Mouse (Mus musculus): ENCODE measurements around the gene Map1s. TPM values are rescaled to one million over a fixed set of nuclear protein-coding genes. Genes with fewer than 3 reads are reported as not detected.
A peak's percentile ranks its signal among the peaks of the same experiment; 100 is the strongest.

The Map1s gene
- polyA plus RNA-seq, 1 experiment = 62.2 TPM

GRCm38 (mm10) chr8:70934786-70935185 is 29.1 kb downstream of the Map1s start:
- DNase-seq (ENCODE audit: low read depth in 1 of 2, low spot score in 2 of 2) = no peak
- 73% methylated on average over 7 of the region's 7 CpGs for WGBS

DNA sequence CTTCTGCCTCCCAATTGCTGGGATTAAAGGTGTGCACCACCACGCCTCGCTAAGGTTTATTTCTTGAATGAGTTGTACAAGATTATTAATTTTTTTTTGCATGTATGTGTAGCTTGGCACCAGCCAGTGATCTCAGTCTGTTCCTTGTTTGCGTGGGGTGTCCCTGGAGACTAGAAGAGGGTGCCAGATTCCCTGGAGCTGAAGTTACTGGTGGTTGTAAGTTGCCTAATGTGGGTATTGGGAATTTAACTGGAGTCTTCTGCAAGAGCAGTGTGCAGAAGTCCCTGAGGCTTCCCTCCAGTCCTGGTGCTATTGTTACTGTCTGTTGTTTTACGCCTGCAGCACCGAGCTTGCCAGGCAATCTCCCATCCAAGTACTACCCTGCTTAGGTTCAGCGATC is 31.5 kb downstream of the Map1s start:
- Histone ChIP-seq H3K4me3 (ENCODE audit: extremely low read depth, insufficient read depth, insufficient read length) (no peak overlapping the region), H3K4me1 (ENCODE audit: control insufficient read depth, insufficient read depth, insufficient read length) (no peaks in the 10 kb centered on the region), H3K27ac (ENCODE audit: insufficient read depth, low read length) (no peak overlapping the region), H3K27me3 (ENCODE audit: control insufficient read depth, insufficient read depth, low read length) (no peaks in the 10 kb centered on the region), H3K36me3 (ENCODE audit: control insufficient read depth, insufficient read depth, low read length) (no peaks in the 10 kb centered on the region)
- no peak for DNase-seq (ENCODE audit: low read depth in 1 of 2, low spot score in 2 of 2)
- 78% methylated on average over 6 of the region's 6 CpGs for WGBS
- TF ChIP-seq POLR2A (IDR thresholded peaks at IDR 0.05; ENCODE audit: low read depth, low read length) (no peak), CTCF (IDR thresholded peaks at IDR 0.05; ENCODE audit: extremely low read depth, insufficient read depth, insufficient read length, insufficient replicate concordance) (no peak)

More at GRCm38 (mm10) chr8:70934786-70935185, 29.1 kb downstream of the Map1s start:
- Histone ChIP-seq H3K36me3 (ENCODE audit: control insufficient read depth, insufficient read depth, low read length) (no peaks in the 10 kb centered on the region), H3K27me3 (ENCODE audit: control insufficient read depth, insufficient read depth, low read length) (no peaks in the 10 kb centered on the region), H3K4me3 (ENCODE audit: extremely low read depth, insufficient read depth, insufficient read length) (no peak overlapping the region), H3K27ac (ENCODE audit: insufficient read depth, low read length) (no peak overlapping the region), H3K4me1 (ENCODE audit: control insufficient read depth, insufficient read depth, insufficient read length) (no peaks in the 10 kb centered on the region)
- TF ChIP-seq CTCF (IDR thresholded peaks at IDR 0.05; ENCODE audit: extremely low read depth, insufficient read depth, insufficient read length, insufficient replicate concordance) = no peak
- TF ChIP-seq POLR2A (IDR thresholded peaks at IDR 0.05; ENCODE audit: low read depth, low read length) = no peak

- H3K4me3 ChIP-seq (ENCODE audit: extremely low read depth, insufficient read depth, insufficient read length) = no peak overlapping the region
- TF ChIP-seq POLR2A (IDR thresholded peaks at IDR 0.05; ENCODE audit: low read depth, low read length) (no peak), CTCF (IDR thresholded peaks at IDR 0.05; ENCODE audit: extremely low read depth, insufficient read depth, insufficient read length, insufficient replicate concordance) (no peak)
- no peaks in the 10 kb centered on the region for H3K27me3 ChIP-seq (ENCODE audit: control insufficient read depth, insufficient read depth, low read length)
- no peak overlapping the region for H3K27ac ChIP-seq (ENCODE audit: insufficient read depth, low read length)
- WGBS = 65% methylated on average over 2 of the region's 2 CpGs
- H3K36me3 ChIP-seq (ENCODE audit: control insufficient read depth, insufficient read depth, low read length) = no peaks in the 10 kb centered on the region
- no peaks in the 10 kb centered on the region for H3K4me1 ChIP-seq (ENCODE audit: control insufficient read depth, insufficient read depth, insufficient read length)
- no peak for DNase-seq (ENCODE audit: low read depth in 1 of 2, low spot score in 2 of 2)
Observed at GRCm38 (mm10) chr8:70941478-70941877, 35.7 kb downstream of the Map1s start.

GRCm38 (mm10) chr8:70943187-70943586 is 37.5 kb downstream of the Map1s start:
- 4% methylated on average over 1 of the region's 1 CpGs for WGBS
- H3K27ac ChIP-seq (ENCODE audit: insufficient read depth, low read length) = no peak overlapping the region
- TF ChIP-seq POLR2A (IDR thresholded peaks at IDR 0.05; ENCODE audit: low read depth, low read length) = no peak
- no peak for TF ChIP-seq CTCF (IDR thresholded peaks at IDR 0.05; ENCODE audit: extremely low read depth, insufficient read depth, insufficient read length, insufficient replicate concordance)

DNA sequence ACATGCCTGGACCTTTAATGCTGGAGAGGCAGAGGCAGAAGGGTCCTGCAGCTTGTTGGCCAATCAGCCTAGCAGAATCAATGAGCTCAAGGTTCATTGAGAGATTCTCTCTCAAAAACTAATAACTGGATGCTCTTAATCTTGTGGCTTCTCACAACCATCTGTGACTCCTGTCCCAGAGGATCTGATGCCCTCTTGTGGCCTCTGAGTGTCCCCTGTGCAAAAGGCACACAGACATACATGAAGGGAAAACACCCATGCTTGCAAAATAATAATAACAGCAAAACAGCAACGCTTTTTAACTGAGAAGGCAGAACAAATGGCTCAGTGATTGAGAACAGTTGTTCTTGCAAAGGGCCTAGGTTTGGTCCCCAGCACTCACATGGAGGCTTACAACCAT is 44.1 kb downstream of the Map1s start:
- 77% methylated on average over 1 of the region's 1 CpGs for WGBS
- DNase-seq (ENCODE audit: low read depth in 1 of 2, low spot score in 2 of 2) = no peak
- H3K36me3 ChIP-seq (ENCODE audit: control insufficient read depth, insufficient read depth, low read length) = no peaks in the 10 kb centered on the region
- no peak overlapping the region for H3K4me3 ChIP-seq (ENCODE audit: extremely low read depth, insufficient read depth, insufficient read length)
- no peaks in the 10 kb centered on the region for H3K27me3 ChIP-seq (ENCODE audit: control insufficient read depth, insufficient read depth, low read length)
- TF ChIP-seq POLR2A (IDR thresholded peaks at IDR 0.05; ENCODE audit: low read depth, low read length) (no peak), CTCF (IDR thresholded peaks at IDR 0.05; ENCODE audit: extremely low read depth, insufficient read depth, insufficient read length, insufficient replicate concordance) (peak; percentile 5; the same call in 1 of the 2 replicates)
- H3K4me1 ChIP-seq (ENCODE audit: control insufficient read depth, insufficient read depth, insufficient read length) = no peaks in the 10 kb centered on the region
- no peak overlapping the region for H3K27ac ChIP-seq (ENCODE audit: insufficient read depth, low read length)

More at GRCm38 (mm10) chr8:70943187-70943586, 37.5 kb downstream of the Map1s start:
- Histone ChIP-seq H3K4me1 (ENCODE audit: control insufficient read depth, insufficient read depth, insufficient read length) (no peaks in the 10 kb centered on the region), H3K4me3 (ENCODE audit: extremely low read depth, insufficient read depth, insufficient read length) (no peak overlapping the region), H3K36me3 (ENCODE audit: control insufficient read depth, insufficient read depth, low read length) (no peaks in the 10 kb centered on the region), H3K27me3 (ENCODE audit: control insufficient read depth, insufficient read depth, low read length) (no peaks in the 10 kb centered on the region)
- DNase-seq (ENCODE audit: low read depth in 1 of 2, low spot score in 2 of 2) = no peak

DNA sequence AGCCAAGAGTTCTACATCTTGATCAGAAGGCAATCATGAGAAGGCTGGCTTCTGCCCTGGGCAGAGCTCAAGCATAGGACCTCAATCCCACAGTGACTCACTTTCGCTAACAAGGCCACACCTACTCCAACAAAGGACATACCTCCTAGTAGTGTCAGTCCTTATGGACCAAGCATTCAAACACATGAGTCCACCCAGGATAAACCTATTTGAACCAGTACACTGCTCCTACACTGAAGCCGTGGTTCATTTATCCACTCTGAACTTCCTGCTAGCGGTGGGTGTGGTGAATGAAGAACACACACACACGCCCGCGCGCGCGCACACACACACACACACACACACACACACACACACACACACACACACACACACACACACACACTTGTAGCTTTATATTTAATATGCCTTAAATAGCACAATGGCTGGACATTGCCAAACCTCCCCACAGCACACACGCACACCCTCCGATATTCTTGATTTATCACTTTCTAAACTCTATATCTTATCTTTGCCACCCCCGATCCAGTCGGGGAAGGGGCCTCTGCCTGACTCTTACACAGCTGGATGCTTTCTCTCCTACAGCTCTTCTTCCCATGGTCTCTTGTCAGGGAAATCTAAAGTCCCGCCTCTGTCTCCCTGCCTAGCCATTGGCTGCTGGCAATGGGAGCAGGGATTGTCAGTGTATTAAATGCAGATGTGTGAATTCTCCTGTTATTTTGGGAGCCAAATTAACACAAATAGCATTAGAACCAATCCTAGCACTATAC is 55.2 kb downstream of the Map1s start:
- no peak overlapping the region for H3K27ac ChIP-seq (ENCODE audit: insufficient read depth, low read length)
- H3K4me1 ChIP-seq (ENCODE audit: control insufficient read depth, insufficient read depth, insufficient read length) = no peaks in the 10 kb centered on the region
- no peaks in the 10 kb centered on the region for H3K27me3 ChIP-seq (ENCODE audit: control insufficient read depth, insufficient read depth, low read length)
- TF ChIP-seq CTCF (IDR thresholded peaks at IDR 0.05; ENCODE audit: extremely low read depth, insufficient read depth, insufficient read length, insufficient replicate concordance) = no peak
- H3K36me3 ChIP-seq (ENCODE audit: control insufficient read depth, insufficient read depth, low read length) = no peaks in the 10 kb centered on the region
- 74% methylated on average over 14 of the region's 14 CpGs for WGBS
- no peak overlapping the region for H3K4me3 ChIP-seq (ENCODE audit: extremely low read depth, insufficient read depth, insufficient read length)
- no peak for DNase-seq (ENCODE audit: low read depth in 1 of 2, low spot score in 2 of 2)

- no peaks in the 10 kb centered on the region for H3K36me3 ChIP-seq (ENCODE audit: control insufficient read depth, insufficient read depth, low read length)
- no peaks in the 10 kb centered on the region for H3K27me3 ChIP-seq (ENCODE audit: control insufficient read depth, insufficient read depth, low read length)
- H3K27ac ChIP-seq (ENCODE audit: insufficient read depth, low read length) = no peak overlapping the region
- 0% methylated on average over 3 of the region's 3 CpGs for WGBS
- no peaks in the 10 kb centered on the region for H3K4me1 ChIP-seq (ENCODE audit: control insufficient read depth, insufficient read depth, insufficient read length)
- no peak overlapping the region for H3K4me3 ChIP-seq (ENCODE audit: extremely low read depth, insufficient read depth, insufficient read length)
- DNase-seq (ENCODE audit: low read depth in 1 of 2, low spot score in 2 of 2) = peak; percentile 3 to 22
- TF ChIP-seq CTCF (IDR thresholded peaks at IDR 0.05; ENCODE audit: extremely low read depth, insufficient read depth, insufficient read length, insufficient replicate concordance) = peak; percentile 42; the same call in 1 of the 2 replicates
- TF ChIP-seq POLR2A (IDR thresholded peaks at IDR 0.05; ENCODE audit: low read depth, low read length) = no peak
Observed at GRCm38 (mm10) chr8:70964159-70964558, 58.4 kb downstream of the Map1s start.

Data from spleen, adult 2 months (tissue).